Mouse (Mus musculus): ENCODE results near the gene Ryr2.

Ryr2 gene

GRCm38 (mm10) chr13:12093146-12093545 is 13.6 kb downstream of the Ryr2 start:
- 91% methylated on average over 5 of the region's 5 CpGs for WGBS

- 78% methylated on average over 11 of the region's 11 CpGs for WGBS
Measured at GRCm38 (mm10) chr13:12092379-12093107, 14.2 kb downstream of the Ryr2 start.

GRCm38 (mm10) chr13:12084112-12084475 is 22.7 kb downstream of the Ryr2 start:
- WGBS = 87% methylated on average over 2 of the region's 2 CpGs

- 27% methylated on average over 10 of the region's 10 CpGs for whole genome bisulfite sequencing
Measured at GRCm38 (mm10) chr13:12083443-12084111, 23.2 kb downstream of the Ryr2 start.

GRCm38 (mm10) chr13:12080590-12080989 is 26.2 kb downstream of the Ryr2 start:
- 49% methylated on average over 4 of the region's 4 CpGs for WGBS

- WGBS = 53% methylated on average over 4 of the region's 4 CpGs
Measured at GRCm38 (mm10) chr13:12079536-12079935, 27.2 kb downstream of the Ryr2 start.

GRCm38 (mm10) chr13:12074897-12075296 is 31.8 kb downstream of the Ryr2 start:
- 89% methylated on average over 6 of the region's 6 CpGs for WGBS

- WGBS = 49% methylated on average over 7 of the region's 7 CpGs
Measured at GRCm38 (mm10) chr13:12072571-12072970, 34.2 kb downstream of the Ryr2 start.

GRCm38 (mm10) chr13:12072112-12072511 is 34.6 kb downstream of the Ryr2 start:
- 35% methylated on average over 3 of the region's 3 CpGs for WGBS

GRCm38 (mm10) chr13:12070157-12071129 is 36.3 kb downstream of the Ryr2 start:
- WGBS = 65% methylated on average over 14 of the region's 14 CpGs

GRCm38 (mm10) chr13:12064576-12064975 is 42.2 kb downstream of the Ryr2 start:
- WGBS = 77% methylated on average over 4 of the region's 4 CpGs

- WGBS = 84% methylated on average over 4 of the region's 4 CpGs
Measured at GRCm38 (mm10) chr13:12063561-12063960, 43.2 kb downstream of the Ryr2 start.

- 69% methylated on average over 8 of the region's 8 CpGs for WGBS
Measured at GRCm38 (mm10) chr13:12057357-12057771, 49.4 kb downstream of the Ryr2 start.

GRCm38 (mm10) chr13:12055913-12056312 is 50.8 kb downstream of the Ryr2 start:
- 50% methylated on average over 1 of the region's 1 CpGs for WGBS

GRCm38 (mm10) chr13:12053910-12054309 is 52.8 kb downstream of the Ryr2 start:
- 66% methylated on average over 3 of the region's 3 CpGs for WGBS

- 42% methylated on average over 1 of the region's 1 CpGs for WGBS
Measured at GRCm38 (mm10) chr13:12050809-12051208, 55.9 kb downstream of the Ryr2 start.

- WGBS = 78% methylated on average over 4 of the region's 4 CpGs
Measured at GRCm38 (mm10) chr13:12047059-12047458, 59.7 kb downstream of the Ryr2 start.

GRCm38 (mm10) chr13:12044751-12045150 is 62.0 kb downstream of the Ryr2 start:
- WGBS = 55% methylated on average over 2 of the region's 2 CpGs

- WGBS = 67% methylated on average over 8 of the region's 8 CpGs
Measured at GRCm38 (mm10) chr13:12042891-12043491, 63.8 kb downstream of the Ryr2 start.

GRCm38 (mm10) chr13:12039967-12040366 is 66.8 kb downstream of the Ryr2 start:
- WGBS = 44% methylated on average over 3 of the region's 3 CpGs

- 89% methylated on average over 4 of the region's 4 CpGs for WGBS
Measured at GRCm38 (mm10) chr13:12038676-12039075, 68.1 kb downstream of the Ryr2 start.

- WGBS = 72% methylated on average over 4 of the region's 4 CpGs
Measured at GRCm38 (mm10) chr13:12037241-12037640, 69.5 kb downstream of the Ryr2 start.
